9 mouse cellular contexts compared by ENCODE assay signal in genomic region chr14:17784207-17784806, GRCm38 (mm10).
A peak's percentile ranks its signal among the peaks of the same experiment; 100 is the strongest.
DNase-seq lines count a peak whose midpoint lies in the region; ATAC-seq and TF ChIP-seq lines count a peak whose summit lies in the region.
"Had no signal": no experiment of that assay in that cellular context is flagged by ENCODE, and none has a peak within 500 bp of the region (broad histone marks: within the 10 kb centered on the region; RNA-seq: fewer than 3 reads in every experiment).

No protein-coding gene starts in this region.

- no peak overlapping the region for H3K27ac ChIP-seq in heart, embryonic 12.5 days (ENCODE audit: poor library complexity, severe bottlenecking)
- peak overlapping the region; percentile 13; the same call in 1 of the 2 replicates for H3K27ac ChIP-seq in intestine, embryonic 15.5 days
- peak overlapping the region; percentile 75 for H3K27ac ChIP-seq in small intestine, adult 2 months (ENCODE audit: insufficient read depth, low read depth, low read length)
- no peak overlapping the region for H3K27ac ChIP-seq in embryonic facial prominence, embryonic 10.5 days (replicated peaks)
- H3K27ac ChIP-seq in forebrain, embryonic 16.5 days (ENCODE audit: low read length): no peak overlapping the region
- H3K27ac ChIP-seq: heart, embryonic 15.5 days had no signal

- no peak overlapping the region for H3K4me3 ChIP-seq in heart, embryonic 12.5 days
- H3K4me3 ChIP-seq in intestine, embryonic 15.5 days (replicated peaks): no peak overlapping the region
- no peak overlapping the region for H3K4me3 ChIP-seq in small intestine, adult 2 months (ENCODE audit: low read depth, low read length)
- H3K4me3 ChIP-seq in embryonic facial prominence, embryonic 10.5 days: no peak overlapping the region
- no peak overlapping the region for H3K4me3 ChIP-seq in forebrain, embryonic 16.5 days (replicated peaks; ENCODE audit: low read length)
- H3K4me3 ChIP-seq: heart, embryonic 15.5 days had no signal

- no peak for ATAC-seq in heart, embryonic 12.5 days (ENCODE audit: insufficient number of reproducible peaks, low FRiP score)
- peak; percentile 86 for ATAC-seq in intestine, embryonic 15.5 days
- ATAC-seq in forebrain, embryonic 16.5 days: no peak

- peak; percentile 13 to 15 for DNase-seq in heart, postnatal 10 days
- DNase-seq in kidney, postnatal 14 days: peak; percentile 70
- no peak for DNase-seq in embryonic facial prominence, embryonic 10.5 days (ENCODE audit: low spot score)
- DNase-seq: spleen, adult 18-20 months had no signal

- no peaks in the 10 kb centered on the region for H3K27me3 ChIP-seq in heart, embryonic 12.5 days (replicated peaks)
- H3K27me3 ChIP-seq in intestine, embryonic 15.5 days (replicated peaks): no peaks in the 10 kb centered on the region
- no peaks in the 10 kb centered on the region for H3K27me3 ChIP-seq in small intestine, adult 2 months (ENCODE audit: control insufficient read depth, insufficient read depth, low read length)
- no peaks in the 10 kb centered on the region for H3K27me3 ChIP-seq in embryonic facial prominence, embryonic 10.5 days (replicated peaks; ENCODE audit: low read depth, poor library complexity, severe bottlenecking)
- H3K27me3 ChIP-seq in forebrain, embryonic 16.5 days (replicated peaks; ENCODE audit: control insufficient read depth, insufficient read depth, low read length): no peaks in the 10 kb centered on the region
- H3K27me3 ChIP-seq: heart, embryonic 15.5 days had no signal

- no peak overlapping the region for H3K9ac ChIP-seq in heart, embryonic 12.5 days
- no peak overlapping the region for H3K9ac ChIP-seq in intestine, embryonic 15.5 days
- no peak overlapping the region for H3K9ac ChIP-seq in forebrain, embryonic 16.5 days (replicated peaks; ENCODE audit: low read depth, low read length)
- H3K9ac ChIP-seq: heart, embryonic 15.5 days had no signal

- 13% methylated on average over 5 of the region's 5 CpGs for WGBS in heart, embryonic 12.5 days
- WGBS in intestine, embryonic 15.5 days: 14% methylated on average over 5 of the region's 5 CpGs
- 6% methylated on average over 5 of the region's 5 CpGs for WGBS in small intestine, adult 2 months
- 61% methylated on average over 5 of the region's 5 CpGs for WGBS in embryonic facial prominence, embryonic 10.5 days
- 81% methylated on average over 5 of the region's 5 CpGs for WGBS in forebrain, embryonic 16.5 days

- TF ChIP-seq POLR2A in small intestine, adult 2 months (IDR thresholded peaks at IDR 0.05; ENCODE audit: low read depth, low read length): no peak

- H3K4me1 ChIP-seq in heart, embryonic 12.5 days (replicated peaks): peaks cover 9% of the 10 kb centered on the region
- H3K4me1 ChIP-seq in intestine, embryonic 15.5 days (replicated peaks): no peaks in the 10 kb centered on the region
- peaks cover 11% of the 10 kb centered on the region; the same call in 1 of the 2 replicates for H3K4me1 ChIP-seq in small intestine, adult 2 months (ENCODE audit: control insufficient read depth, insufficient read depth, insufficient read length, low read length)
- peaks cover 41% of the 10 kb centered on the region for H3K4me1 ChIP-seq in embryonic facial prominence, embryonic 10.5 days
- H3K4me1 ChIP-seq in forebrain, embryonic 16.5 days (replicated peaks; ENCODE audit: control insufficient read depth, insufficient read depth, low read length): no peaks in the 10 kb centered on the region

- no peaks in the 10 kb centered on the region for H3K9me3 ChIP-seq in heart, embryonic 12.5 days (replicated peaks)
- no peaks in the 10 kb centered on the region for H3K9me3 ChIP-seq in intestine, embryonic 15.5 days
- H3K9me3 ChIP-seq in embryonic facial prominence, embryonic 10.5 days: no peaks in the 10 kb centered on the region
- H3K9me3 ChIP-seq in forebrain, embryonic 16.5 days (ENCODE audit: control insufficient read depth, low read length): no peaks in the 10 kb centered on the region
- H3K9me3 ChIP-seq: heart, embryonic 15.5 days had no signal

- intact Hi-C loops in heart, postnatal 10 days (cut with DNase I): no loop called here

- H3K36me3 ChIP-seq in heart, embryonic 12.5 days: no peaks in the 10 kb centered on the region
- H3K36me3 ChIP-seq in intestine, embryonic 15.5 days: no peaks in the 10 kb centered on the region
- no peaks in the 10 kb centered on the region for H3K36me3 ChIP-seq in small intestine, adult 2 months (ENCODE audit: control insufficient read depth, insufficient read depth, low read length)
- no peaks in the 10 kb centered on the region for H3K36me3 ChIP-seq in embryonic facial prominence, embryonic 10.5 days (replicated peaks)
- H3K36me3 ChIP-seq in forebrain, embryonic 16.5 days (ENCODE audit: control insufficient read depth, insufficient read depth): no peaks in the 10 kb centered on the region
- H3K36me3 ChIP-seq: heart, embryonic 15.5 days had no signal

- no peak for TF ChIP-seq CTCF in small intestine, adult 2 months (IDR thresholded peaks at IDR 0.05; ENCODE audit: extremely low read depth, insufficient read length, insufficient replicate concordance, low read depth, low read length)

- no peak overlapping the region for H3K4me2 ChIP-seq in heart, embryonic 12.5 days
- no peak overlapping the region; the same call in 1 of the 2 replicates for H3K4me2 ChIP-seq in intestine, embryonic 15.5 days (replicated peaks)
- H3K4me2 ChIP-seq in forebrain, embryonic 16.5 days (ENCODE audit: low read length): no peak overlapping the region
- H3K4me2 ChIP-seq: heart, embryonic 15.5 days had no signal

Comparison
In these comparisons a context has a peak if more than half of its experiments do, and no peak if none do; other contexts are left out.
1. H3K27ac ChIP-seq: peak in intestine, embryonic 15.5 days (single experiment) and small intestine, adult 2 months (single experiment); none in heart, embryonic 12.5 days (single experiment), embryonic facial prominence, embryonic 10.5 days (single experiment) and forebrain, embryonic 16.5 days (single experiment).